Mouse (Mus musculus) brain, embryonic 14.5 days (tissue): ENCODE measurements around the gene Zfp282.

Experiments
- CTCF ChIP-seq: fragments of 200-500 bp; IDR thresholded peaks from 2 replicates; pipeline ENCODE4 v1.5.1; 2012; ENCODE audit warnings: inconsistent platforms, mild to moderate bottlenecking, moderate library complexity, borderline replicate concordance; ENCODE audit not compliant: insufficient read depth, insufficient read length; ENCODE audit errors: extremely low read depth
- POLR2A ChIP-seq: fragments of 200-500 bp; IDR thresholded peaks from 2 replicates; pipeline ENCODE4 v1.6.1; 2012; ENCODE audit warnings: mild to moderate bottlenecking, inconsistent platforms, borderline replicate concordance; ENCODE audit not compliant: poor library complexity, insufficient read depth, insufficient read length, severe bottlenecking; ENCODE audit errors: extremely low read depth

- no peak for TF ChIP-seq POLR2A
- no peak for TF ChIP-seq CTCF
Observed at GRCm38 (mm10) chr6:47909007-47909406, 32.0 kb downstream of the Zfp282 start.
